Mouse (Mus musculus): Measurements from ENCODE around the gene Klhdc3.

Gene Klhdc3

DNA sequence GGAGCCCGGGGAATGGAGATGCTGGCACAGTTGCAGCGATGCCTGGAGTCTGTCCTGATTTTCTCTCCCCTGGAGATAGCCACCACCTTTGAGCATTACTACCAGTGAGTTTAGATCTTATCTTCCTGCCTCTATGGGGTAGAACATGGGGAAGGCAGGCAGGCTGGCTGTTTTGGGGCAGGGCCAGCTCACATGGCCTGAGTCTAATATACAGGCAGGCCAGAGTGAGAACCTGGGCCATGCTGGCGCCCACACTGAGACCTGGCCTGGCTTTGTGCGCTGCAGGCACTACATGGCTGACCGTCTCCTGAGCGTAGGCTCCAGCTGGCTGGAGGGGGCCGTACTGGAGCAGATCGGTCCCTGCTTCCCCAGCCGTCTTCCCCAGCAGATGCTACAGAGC lies 19.4 kb downstream of the Klhdc3 start:
- DNase-seq (ENCODE audit: low spot score in 2 of 2): no peak

- DNase-seq (ENCODE audit: low spot score in 2 of 2): no peak
These were observed 24.7 kb downstream of the Klhdc3 start for GRCm38 (mm10) chr17:46656054-46656453.

- DNase-seq (ENCODE audit: low spot score in 2 of 2): no peak
These were observed 28.8 kb downstream of the Klhdc3 start for GRCm38 (mm10) chr17:46651755-46652547.

GRCm38 (mm10) chr17:46651292-46651691 lies 29.4 kb downstream of the Klhdc3 start:
- DNase-seq (ENCODE audit: low spot score in 2 of 2): peak in 1 of 2 experiments; percentile 9

DNA sequence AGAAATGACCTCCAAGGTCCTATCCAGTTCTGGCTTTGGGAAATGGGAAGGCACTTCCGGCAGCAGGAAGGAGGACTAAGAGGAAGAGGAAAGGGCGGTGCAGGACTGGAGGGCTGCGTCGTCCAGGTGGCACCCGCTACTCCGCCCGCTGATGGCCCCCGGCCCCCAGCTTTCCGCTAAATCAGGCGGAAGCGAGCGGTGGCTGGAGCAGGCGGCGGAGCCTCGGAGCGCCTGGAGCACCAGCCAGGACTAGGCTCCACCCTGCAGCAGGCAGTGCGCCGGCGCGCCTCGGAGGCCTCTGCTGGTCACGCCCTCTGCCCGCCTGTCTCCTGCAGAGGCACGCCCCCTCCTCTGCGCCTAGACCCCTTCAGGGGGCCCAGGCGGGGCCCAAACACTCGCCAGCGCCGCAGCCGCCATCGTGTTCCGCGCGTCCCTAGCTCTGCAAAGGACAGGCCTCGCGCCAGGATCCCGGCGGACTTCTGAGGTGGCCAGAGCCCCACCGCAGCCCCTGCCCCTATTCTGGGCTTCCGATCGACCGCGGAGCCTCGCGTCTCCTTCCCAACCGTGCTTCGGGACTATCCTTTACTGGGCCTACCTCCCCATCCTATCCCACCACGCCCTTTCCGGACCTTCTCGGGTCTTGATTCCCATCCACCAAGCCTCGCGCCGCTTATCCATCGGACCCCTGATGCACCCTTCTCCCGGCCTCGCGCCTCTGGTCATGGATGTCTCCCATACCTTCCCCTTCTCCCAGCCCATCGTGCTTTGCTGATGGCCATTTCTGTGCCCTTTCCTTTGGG lies 30.3 kb downstream of the Klhdc3 start, which contains the start of gene Cul7:
Gene Cul7, plus strand, starts transcription at position 106 of the 800 bp plus-strand sequence.
- DNase-seq (ENCODE audit: low spot score in 2 of 2): peak; percentile 87 to 88

GRCm38 (mm10) chr17:46649811-46650210 lies 30.9 kb downstream of the Klhdc3 start:
- DNase-seq (ENCODE audit: low spot score in 2 of 2): no peak

DNA sequence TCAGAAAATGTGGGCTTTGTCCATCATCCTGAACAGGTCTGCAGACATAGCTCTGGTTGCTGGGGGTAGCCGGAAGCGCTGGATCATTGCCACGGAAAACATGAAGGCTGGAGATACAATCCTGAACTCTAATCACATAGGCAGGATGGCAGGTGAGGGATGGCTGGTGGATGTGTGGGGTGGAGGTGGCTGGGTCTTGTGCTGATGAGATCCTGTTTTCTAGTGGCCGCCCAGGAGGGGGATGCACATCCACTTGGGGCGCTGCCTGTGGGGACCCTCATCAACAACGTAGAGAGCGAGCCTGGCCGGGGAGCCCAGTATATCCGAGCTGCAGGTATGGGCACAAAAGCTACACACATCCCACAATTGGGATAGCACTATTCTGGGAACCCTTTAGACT lies 32.3 kb downstream of the Klhdc3 start:
- DNase-seq (ENCODE audit: low spot score in 2 of 2): no peak

- no peak for DNase-seq (ENCODE audit: low spot score in 2 of 2)
These were observed 33.4 kb downstream of the Klhdc3 start for GRCm38 (mm10) chr17:46647279-46647678.

DNA sequence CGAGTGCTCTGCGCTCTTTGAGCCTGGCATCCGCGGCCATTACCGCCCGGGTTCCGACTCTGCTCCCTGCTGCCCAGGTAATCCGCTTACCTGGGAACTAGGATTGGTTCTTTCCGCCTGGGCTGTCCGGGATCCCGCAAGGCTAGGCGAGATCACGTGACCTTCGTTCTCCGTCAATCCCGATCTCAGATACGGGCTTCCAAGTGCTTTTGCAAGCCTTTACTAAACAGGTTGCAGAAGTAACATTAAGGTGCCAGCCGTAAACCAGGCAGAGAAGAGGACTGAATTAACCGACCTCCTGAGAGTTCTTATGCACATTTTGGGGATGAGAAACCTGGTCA lies 34.4 kb downstream of the Klhdc3 start:
- DNase-seq (ENCODE audit: low spot score in 2 of 2): no peak

GRCm38 (mm10) chr17:46645561-46646321 lies 35.0 kb downstream of the Klhdc3 start, which contains the start of the genes Klc4 and Mrpl2:
Klc4 (minus strand) TSS chr17:46646022.
Mrpl2 (plus strand) TSS chr17:46646229.
- DNase-seq (ENCODE audit: low spot score in 2 of 2): peak; percentile 97 to 99

GRCm38 (mm10) chr17:46644916-46645475 lies 35.7 kb downstream of the Klhdc3 start:
- DNase-seq (ENCODE audit: low spot score in 2 of 2): peak; percentile 55 to 72

GRCm38 (mm10) chr17:46644152-46644805 lies 36.4 kb downstream of the Klhdc3 start:
- DNase-seq (ENCODE audit: low spot score in 2 of 2): no peak

DNA sequence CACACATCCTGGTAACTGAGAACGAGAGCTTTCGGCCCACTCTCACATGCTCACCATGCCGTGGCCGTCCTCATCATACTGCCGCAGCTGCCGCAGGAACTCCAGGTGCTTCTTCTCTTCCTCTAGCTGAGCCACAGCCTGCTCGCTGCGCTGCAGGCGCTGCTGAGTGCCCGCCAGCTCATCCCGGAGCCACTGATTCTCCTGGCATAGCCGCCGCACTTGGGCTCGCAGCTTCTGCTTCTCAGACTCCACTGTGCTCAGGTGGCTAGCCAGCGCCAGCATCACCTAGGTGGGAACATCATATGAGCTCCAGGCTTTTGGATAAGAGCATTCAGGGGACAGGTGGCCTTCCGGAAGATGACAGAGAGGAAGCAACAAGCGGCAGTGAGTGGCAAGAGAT lies 38.7 kb downstream of the Klhdc3 start:
- no peak for DNase-seq (ENCODE audit: low spot score in 2 of 2)

- DNase-seq (ENCODE audit: low spot score in 2 of 2): no peak
These were observed 40.8 kb downstream of the Klhdc3 start for GRCm38 (mm10) chr17:46639929-46640328.

- no peak for DNase-seq (ENCODE audit: low spot score in 2 of 2)
These were observed 43.7 kb downstream of the Klhdc3 start for GRCm38 (mm10) chr17:46636831-46637523.

DNA sequence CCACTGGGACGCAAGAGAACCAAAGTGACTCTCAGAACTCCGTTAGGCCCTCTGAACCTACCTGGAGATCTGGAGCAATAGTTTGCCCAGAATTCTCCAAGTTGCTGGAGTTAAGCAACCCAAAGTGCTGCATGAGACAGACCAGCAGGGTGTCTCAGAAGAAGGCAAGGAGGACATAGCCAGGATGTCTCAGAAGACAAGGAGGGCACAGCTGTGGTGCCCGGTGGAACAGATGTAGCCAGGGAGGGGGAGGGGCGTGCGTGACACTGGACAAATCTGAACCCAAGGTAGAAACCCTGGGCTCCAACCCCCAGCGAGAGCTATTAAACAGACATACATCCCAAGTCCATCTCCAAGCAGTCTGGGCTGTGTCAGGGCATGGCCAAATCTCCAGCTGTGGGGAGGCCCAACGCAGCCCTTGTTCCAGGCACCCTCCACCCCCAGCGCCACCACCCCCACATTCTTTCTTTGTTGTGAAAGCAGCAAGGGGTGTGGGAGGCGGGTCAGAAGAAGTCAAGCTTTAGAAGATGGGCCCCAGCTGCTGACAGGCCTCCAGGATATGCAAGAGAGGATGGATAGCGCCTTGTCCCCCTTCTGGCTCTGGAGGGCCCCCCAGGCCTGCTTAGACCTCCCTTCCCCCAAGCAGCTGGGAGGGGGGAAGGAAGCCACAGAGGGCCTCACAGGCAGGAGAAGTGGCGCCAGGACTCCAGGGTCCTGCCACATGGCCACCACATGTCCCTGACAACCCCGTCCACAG lies 50.9 kb downstream of the Klhdc3 start:
- DNase-seq (ENCODE audit: low spot score in 2 of 2): peak in 1 of 2 experiments; percentile 68

DNA sequence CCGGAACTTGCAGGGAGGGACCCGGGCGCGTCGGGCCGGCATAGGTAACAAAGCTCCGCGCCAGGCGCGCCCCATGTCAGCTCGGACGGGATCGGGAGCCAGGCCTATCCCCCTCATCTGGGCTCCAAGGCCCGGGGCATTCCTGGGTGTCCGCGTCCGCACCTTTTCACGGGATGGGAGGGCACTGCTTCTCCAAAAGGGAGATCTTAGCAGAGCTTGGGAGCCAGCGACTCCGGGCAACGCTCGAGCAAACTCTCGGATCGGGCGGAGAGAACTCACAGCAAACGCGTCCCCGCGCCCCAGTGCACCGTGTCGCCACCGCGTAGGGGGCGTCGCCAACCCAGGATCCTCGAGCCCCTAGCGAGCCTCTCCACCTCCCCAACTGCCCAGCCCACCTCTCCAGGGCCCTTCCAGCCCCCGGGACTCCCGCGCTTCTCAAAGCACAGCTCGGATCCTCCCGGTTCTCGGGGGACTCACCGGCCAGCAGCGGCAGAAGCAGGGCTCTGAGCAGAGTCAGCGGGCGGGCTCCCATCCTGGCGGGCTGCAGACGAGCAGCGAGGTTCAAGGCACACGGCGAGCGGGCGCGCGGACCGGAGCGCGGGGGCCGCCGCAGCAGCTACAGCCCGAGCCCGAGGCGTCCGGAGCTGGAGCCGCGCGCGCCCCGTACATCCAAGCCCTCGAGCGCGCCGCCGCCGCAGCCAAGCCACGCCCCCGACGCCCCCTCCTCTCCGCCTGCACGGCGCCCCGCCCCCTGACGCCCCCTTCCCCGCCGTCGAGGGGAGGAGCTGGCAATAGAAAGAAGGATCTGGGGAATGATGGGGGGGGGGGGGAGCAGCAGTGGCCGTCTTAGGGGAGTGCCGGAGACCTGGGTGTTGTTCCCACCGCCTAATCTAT lies 51.7 kb downstream of the Klhdc3 start, which contains the start of gene Ptk7:
Gene Ptk7, minus strand, starts transcription at position 714 of the 894 bp plus-strand sequence.
- peak; percentile 48 to 76 for DNase-seq (ENCODE audit: low spot score in 2 of 2)

GRCm38 (mm10) chr17:46628471-46628790 lies 52.3 kb downstream of the Klhdc3 start:
- DNase-seq (ENCODE audit: low spot score in 2 of 2): no peak

- DNase-seq (ENCODE audit: low spot score in 2 of 2): no peak
These were observed 53.3 kb downstream of the Klhdc3 start for GRCm38 (mm10) chr17:46627409-46627808.
